Mouse (Mus musculus) intestine, postnatal 0 days (tissue): ENCODE results near the gene Slco2a1. TPM values are rescaled to one million over a fixed set of nuclear protein-coding genes. Genes with fewer than 3 reads are reported as not detected.

ENCODE experiments used
- ATAC-seq: fragments of 200-750 bp; cut with Nextera tagmentation; 2 replicates; pipeline ENCODE4 v1.8.0; 2017; ENCODE audit warnings: mild to moderate bottlenecking, moderate TSS enrichment, moderate library complexity
- H3K27ac ChIP-seq: fragments of 300-500 bp; sonication (generic); 2 replicates; pipeline ENCODE4 v1.5.1; 2014; ENCODE audit warnings: mild to moderate bottlenecking, low read depth, low read length, moderate library complexity
- H3K27me3 ChIP-seq: fragments of 300-500 bp; sonication (generic); replicated peaks from 2 replicates; pipeline ENCODE4 v1.6.1; 2014; ENCODE audit warnings: low read length, mixed read lengths; ENCODE audit not compliant: control insufficient read depth, insufficient read depth
- H3K36me3 ChIP-seq: fragments of 300-500 bp; sonication (generic); 2 replicates; pipeline ENCODE4 v1.6.1; 2014; ENCODE audit warnings: mild to moderate bottlenecking, moderate library complexity; ENCODE audit not compliant: control insufficient read depth, insufficient read depth
- H3K4me1 ChIP-seq: fragments of 300-500 bp; sonication (generic); replicated peaks from 2 replicates; pipeline ENCODE4 v1.6.1; 2014; ENCODE audit warnings: antibody characterized with exemption, low read length, mixed read lengths; ENCODE audit not compliant: control insufficient read depth, insufficient read depth
- H3K4me2 ChIP-seq: fragments of 300-500 bp; sonication (generic); replicated peaks from 2 replicates; pipeline ENCODE4 v1.6.1; 2014; ENCODE audit warnings: low read depth, mild to moderate bottlenecking, moderate library complexity
- H3K4me3 ChIP-seq: fragments of 300-500 bp; sonication (generic); 2 replicates; pipeline ENCODE4 v1.5.1; 2014; ENCODE audit warnings: low read depth, low read length
- H3K9ac ChIP-seq: fragments of 300-500 bp; sonication (generic); 2 replicates; pipeline ENCODE4 v1.6.1; 2014; ENCODE audit warnings: mild to moderate bottlenecking, low read depth, low read length
- H3K9me3 ChIP-seq: fragments of 300-500 bp; sonication (generic); 2 replicates; pipeline ENCODE4 v1.6.1; 2016; ENCODE audit warnings: mixed run types; ENCODE audit not compliant: control insufficient read depth
- CTCF ChIP-seq: sonication (generic); IDR thresholded peaks from 2 replicates; pipeline ENCODE4 v1.5.1; 2016; ENCODE audit warnings: low read depth, mild to moderate bottlenecking, control low read depth, antibody characterized with exemption, moderate library complexity
- WGBS: fragments of 180-500 bp; shearing (Covaris S2); extraction: QIAGEN DNeasy Blood & Tissue Kit; methylation state at CpG from one replicate; pipeline ENCODE4 v1.1.7; 2014; 5-methylcytosine and 5-hydroxymethylcytosine counted together
- polyA plus RNA-seq: library from polyadenylated mRNA; unstranded; fragments of >200 nt; fragmentation: Nextera tagmentation; extraction: Ambion mirVana; gene quantifications from 2 replicates; pipeline ENCODE4 v1.2.1, GENCODE M21; 2015

Gene Slco2a1
- polyA plus RNA-seq, 1 experiment from 2014 or later, result 45.9 TPM

- Histone ChIP-seq H3K9me3 (no peaks in the 10 kb centered on the region), H3K9ac (no peak overlapping the region), H3K4me1 (no peaks in the 10 kb centered on the region; the same call in 1 of the 2 replicates), H3K4me3 (no peak overlapping the region), H3K27ac (no peak overlapping the region), H3K36me3 (no peaks in the 10 kb centered on the region), H3K27me3 (no peaks in the 10 kb centered on the region), H3K4me2 (no peak overlapping the region)
- no peak for TF ChIP-seq CTCF
- WGBS, result 88% methylated on average over 4 of the region's 4 CpGs
- no peak for ATAC-seq
These were observed 2.6 kb downstream of the Slco2a1 start for GRCm38 (mm10) chr9:102991134-102991406.

- Histone ChIP-seq H3K4me2 (no peak overlapping the region), H3K36me3 (no peaks in the 10 kb centered on the region), H3K9me3 (no peaks in the 10 kb centered on the region), H3K4me1 (peaks cover 6% of the 10 kb centered on the region; the same call in 1 of the 2 replicates), H3K27me3 (no peaks in the 10 kb centered on the region), H3K27ac (no peak overlapping the region), H3K4me3 (no peak overlapping the region), H3K9ac (no peak overlapping the region)
- 52% methylated on average over 6 of the region's 6 CpGs for WGBS
- no peak for TF ChIP-seq CTCF
- ATAC-seq, result no peak
These were observed 4.4 kb downstream of the Slco2a1 start for GRCm38 (mm10) chr9:102992877-102993276.

GRCm38 (mm10) chr9:102993764-102994163 lies 5.3 kb downstream of the Slco2a1 start:
- no peak for ATAC-seq
- TF ChIP-seq CTCF, result no peak
- no peaks in the 10 kb centered on the region for H3K27me3 ChIP-seq
- no peak overlapping the region for H3K27ac ChIP-seq
- no peak overlapping the region for H3K9ac ChIP-seq
- H3K36me3 ChIP-seq, result no peaks in the 10 kb centered on the region
- WGBS, result 57% methylated on average over 5 of the region's 5 CpGs
- peaks cover 6% of the 10 kb centered on the region; the same call in 1 of the 2 replicates for H3K4me1 ChIP-seq
- no peak overlapping the region for H3K4me3 ChIP-seq
- no peak overlapping the region for H3K4me2 ChIP-seq
- no peaks in the 10 kb centered on the region for H3K9me3 ChIP-seq

- peak overlapping the region; percentile 67 for H3K27ac ChIP-seq
- ATAC-seq, result peak; percentile 74
- no peaks in the 10 kb centered on the region for H3K36me3 ChIP-seq
- no peak overlapping the region for H3K9ac ChIP-seq
- no peak for TF ChIP-seq CTCF
- no peak overlapping the region for H3K4me2 ChIP-seq
- peaks cover 6% of the 10 kb centered on the region for H3K4me1 ChIP-seq
- H3K9me3 ChIP-seq, result no peaks in the 10 kb centered on the region
- H3K27me3 ChIP-seq, result no peaks in the 10 kb centered on the region
- WGBS, result 48% methylated on average over 12 of the region's 12 CpGs
- H3K4me3 ChIP-seq, result no peak overlapping the region
These were observed 7.5 kb downstream of the Slco2a1 start for GRCm38 (mm10) chr9:102995800-102996635.

- H3K27ac ChIP-seq, result no peak overlapping the region
- no peak overlapping the region for H3K4me3 ChIP-seq
- no peaks in the 10 kb centered on the region for H3K27me3 ChIP-seq
- no peak for TF ChIP-seq CTCF
- WGBS, result 88% methylated on average over 7 of the region's 7 CpGs
- no peaks in the 10 kb centered on the region for H3K36me3 ChIP-seq
- peaks cover 6% of the 10 kb centered on the region for H3K4me1 ChIP-seq
- H3K9ac ChIP-seq, result no peak overlapping the region
- no peak overlapping the region for H3K4me2 ChIP-seq
- H3K9me3 ChIP-seq, result no peaks in the 10 kb centered on the region
- ATAC-seq, result no peak
These were observed 11.9 kb downstream of the Slco2a1 start for GRCm38 (mm10) chr9:103000384-103000783.

- TF ChIP-seq CTCF, result no peak
- Histone ChIP-seq H3K4me1 (no peaks in the 10 kb centered on the region; the same call in none of the 2 replicates), H3K9ac (no peak overlapping the region), H3K36me3 (no peaks in the 10 kb centered on the region), H3K4me2 (no peak overlapping the region), H3K27me3 (no peaks in the 10 kb centered on the region), H3K27ac (no peak overlapping the region), H3K9me3 (no peaks in the 10 kb centered on the region), H3K4me3 (no peak overlapping the region)
- ATAC-seq, result no peak
- WGBS, result 62% methylated on average over 6 of the region's 6 CpGs
These were observed 15.8 kb downstream of the Slco2a1 start for GRCm38 (mm10) chr9:103004343-103004742.

GRCm38 (mm10) chr9:103007699-103008078 lies 19.2 kb downstream of the Slco2a1 start:
- TF ChIP-seq CTCF, result no peak
- ATAC-seq, result peak; percentile 73
- peaks cover 6% of the 10 kb centered on the region; the same call in 1 of the 2 replicates for H3K4me1 ChIP-seq
- 0% methylated on average over 15 of the region's 15 CpGs for WGBS
- H3K4me2 ChIP-seq, result peak overlapping the region; percentile 90
- H3K4me3 ChIP-seq, result peak overlapping the region; percentile 59
- no peaks in the 10 kb centered on the region for H3K27me3 ChIP-seq
- no peaks in the 10 kb centered on the region for H3K36me3 ChIP-seq
- H3K9ac ChIP-seq, result peak overlapping the region; percentile 67
- no peaks in the 10 kb centered on the region for H3K9me3 ChIP-seq
- H3K27ac ChIP-seq, result peak overlapping the region; percentile 91
